Mouse (Mus musculus) cortical plate, adult 2 months (tissue): ENCODE measurements around the gene Fkbp8.

Experiments used
- CTCF ChIP-seq: fragments of 200-500 bp; IDR thresholded peaks from 2 replicates; pipeline ENCODE4 v1.5.1; 2011; ENCODE audit warnings: mild to moderate bottlenecking, control low read depth, low read length; ENCODE audit not compliant: insufficient read depth; ENCODE audit errors: extremely low read depth
- POLR2A ChIP-seq: fragments of 200-500 bp; IDR thresholded peaks from 2 replicates; pipeline ENCODE4 v1.6.1; 2011; ENCODE audit warnings: mild to moderate bottlenecking, low read length, control low read depth; ENCODE audit not compliant: insufficient read depth; ENCODE audit errors: extremely low read depth

- TF ChIP-seq CTCF: peak; percentile 45
- TF ChIP-seq POLR2A: no peak
Observed at GRCm38 (mm10) chr8:70560096-70560495, 32.6 kb downstream of the Fkbp8 start.
